Mouse (Mus musculus): ENCODE data around the gene B230307C23Rik. TPM values are rescaled to one million over a fixed set of nuclear protein-coding genes. Genes with fewer than 3 reads are reported as not detected.
"Not testable (repeated sequence)": the region's sequence is repeated elsewhere in the genome, so short reads cannot be mapped to it uniquely, and the experiment has no call there.

B230307C23Rik gene
- polyA plus RNA-seq, 1 experiment from 2014 or later: 22.8 TPM

DNA sequence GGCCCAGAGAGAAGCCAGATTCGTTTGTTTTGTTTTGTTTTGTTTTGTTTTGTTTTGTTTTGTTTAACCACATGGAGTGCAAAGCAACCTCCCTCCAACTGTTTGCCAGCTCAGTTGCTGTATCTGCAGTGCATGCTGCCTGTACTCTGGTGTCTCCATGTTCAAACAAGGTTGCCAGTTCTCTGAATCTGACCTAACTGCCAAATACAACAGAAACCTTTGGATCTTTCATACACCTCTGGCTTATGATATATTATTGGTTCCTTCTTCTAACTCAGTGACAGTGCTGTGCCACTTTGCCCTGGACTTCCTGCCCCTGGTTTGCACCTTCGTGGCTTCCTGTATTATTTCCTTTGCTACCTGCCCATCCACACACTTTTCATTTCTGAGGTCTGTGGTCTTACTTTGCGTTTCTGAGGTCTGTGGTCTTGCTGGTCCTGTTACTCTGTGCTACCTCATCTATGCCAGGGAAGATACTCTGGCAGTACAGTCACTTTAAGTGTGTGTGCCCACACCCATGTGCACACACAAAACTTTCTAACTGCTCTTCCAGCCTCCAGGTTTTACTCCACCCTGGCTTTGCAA lies 33.1 kb upstream of the B230307C23Rik start:
- no peaks in the 10 kb centered on the region for H3K9me3 ChIP-seq (ENCODE audit: control insufficient read depth)
- peaks cover 8% of the 10 kb centered on the region; the same call in 1 of the 2 replicates for H3K4me1 ChIP-seq (replicated peaks; ENCODE audit: control insufficient read depth, insufficient read depth, low read length)
- ATAC-seq: no peak
- no peak for TF ChIP-seq CTCF (IDR thresholded peaks at IDR 0.05; ENCODE audit: low read depth)
- H3K9ac ChIP-seq (ENCODE audit: low read depth, low read length): no peak overlapping the region
- no peaks in the 10 kb centered on the region for H3K27me3 ChIP-seq (replicated peaks; ENCODE audit: control insufficient read depth, insufficient read depth, low read length)
- H3K4me3 ChIP-seq (ENCODE audit: low read depth, low read length): no peak overlapping the region
- H3K4me2 ChIP-seq (replicated peaks; ENCODE audit: low read depth): no peak overlapping the region
- WGBS: 83% methylated on average over 3 of the region's 3 CpGs
- no peaks in the 10 kb centered on the region for H3K36me3 ChIP-seq (ENCODE audit: control insufficient read depth, insufficient read depth)
- H3K27ac ChIP-seq (ENCODE audit: low read depth, low read length): no peak overlapping the region

DNA sequence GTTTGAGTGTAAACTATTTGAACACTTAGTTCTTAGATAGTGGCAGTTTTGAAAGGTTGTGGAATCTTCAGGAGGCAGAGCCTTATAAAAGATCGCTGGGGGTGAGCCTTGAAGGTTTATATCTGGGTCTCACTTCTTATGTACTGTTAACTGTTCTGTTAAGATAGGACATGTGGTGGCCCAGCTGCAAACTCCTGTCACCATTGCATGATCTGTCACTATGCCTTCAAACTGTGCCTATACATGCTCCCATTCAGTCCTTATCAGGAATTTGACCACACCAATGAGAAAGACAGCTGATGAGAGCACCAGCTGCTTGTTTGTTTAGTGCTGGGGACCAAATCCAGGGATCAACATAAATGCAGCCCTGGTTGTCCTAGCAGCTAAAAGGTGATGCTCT lies 19.8 kb upstream of the B230307C23Rik start:
- Histone ChIP-seq H3K4me2 (replicated peaks; ENCODE audit: low read depth) (no peak overlapping the region), H3K27me3 (replicated peaks; ENCODE audit: control insufficient read depth, insufficient read depth, low read length) (no peaks in the 10 kb centered on the region), H3K4me1 (replicated peaks; ENCODE audit: control insufficient read depth, insufficient read depth, low read length) (no peaks in the 10 kb centered on the region), H3K36me3 (ENCODE audit: control insufficient read depth, insufficient read depth) (no peaks in the 10 kb centered on the region), H3K27ac (ENCODE audit: low read depth, low read length) (no peak overlapping the region), H3K9me3 (ENCODE audit: control insufficient read depth) (no peaks in the 10 kb centered on the region), H3K9ac (ENCODE audit: low read depth, low read length) (no peak overlapping the region), H3K4me3 (ENCODE audit: low read depth, low read length) (no peak overlapping the region)
- no peak for ATAC-seq
- 75% methylated on average over 1 of the region's 1 CpGs for WGBS
- no peak for TF ChIP-seq CTCF (IDR thresholded peaks at IDR 0.05; ENCODE audit: low read depth)

DNA sequence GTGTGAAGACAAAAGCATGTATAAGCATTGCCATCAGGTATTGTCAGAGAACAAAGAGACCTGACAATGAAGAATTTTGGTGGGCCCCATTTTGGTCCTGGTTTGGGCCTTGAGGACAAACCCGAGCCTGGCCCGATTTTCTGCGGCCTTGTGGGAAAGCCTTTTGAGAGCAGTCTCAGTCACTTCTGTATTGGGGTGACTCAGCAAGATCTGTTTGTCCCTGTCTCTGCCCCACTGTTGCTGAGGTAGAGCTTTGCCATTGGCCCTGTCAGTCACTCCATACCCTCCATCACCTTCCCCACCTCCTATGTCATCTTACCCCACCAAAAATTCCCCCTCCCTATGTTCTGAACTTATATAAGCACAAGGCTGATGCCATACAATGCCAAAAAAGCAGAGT lies 19.4 kb upstream of the B230307C23Rik start:
- Histone ChIP-seq H3K9ac (ENCODE audit: low read depth, low read length) (no peak overlapping the region), H3K27me3 (replicated peaks; ENCODE audit: control insufficient read depth, insufficient read depth, low read length) (no peaks in the 10 kb centered on the region), H3K4me3 (ENCODE audit: low read depth, low read length) (no peak overlapping the region), H3K9me3 (ENCODE audit: control insufficient read depth) (no peaks in the 10 kb centered on the region), H3K36me3 (ENCODE audit: control insufficient read depth, insufficient read depth) (no peaks in the 10 kb centered on the region), H3K27ac (ENCODE audit: low read depth, low read length) (no peak overlapping the region), H3K4me1 (replicated peaks; ENCODE audit: control insufficient read depth, insufficient read depth, low read length) (no peaks in the 10 kb centered on the region), H3K4me2 (replicated peaks; ENCODE audit: low read depth) (no peak overlapping the region)
- ATAC-seq: no peak
- TF ChIP-seq CTCF (IDR thresholded peaks at IDR 0.05; ENCODE audit: low read depth): no peak
- WGBS: 95% methylated on average over 3 of the region's 3 CpGs

GRCm38 (mm10) chr16:97981362-97981761 lies 15.8 kb upstream of the B230307C23Rik start:
- Histone ChIP-seq H3K36me3 (ENCODE audit: control insufficient read depth, insufficient read depth) (no peaks in the 10 kb centered on the region), H3K4me1 (replicated peaks; ENCODE audit: control insufficient read depth, insufficient read depth, low read length) (no peaks in the 10 kb centered on the region), H3K27me3 (replicated peaks; ENCODE audit: control insufficient read depth, insufficient read depth, low read length) (no peaks in the 10 kb centered on the region), H3K9me3 (ENCODE audit: control insufficient read depth) (no peaks in the 10 kb centered on the region), H3K4me2 (replicated peaks; ENCODE audit: low read depth) (no peak overlapping the region), H3K27ac (ENCODE audit: low read depth, low read length) (no peak overlapping the region), H3K4me3 (ENCODE audit: low read depth, low read length) (no peak overlapping the region), H3K9ac (ENCODE audit: low read depth, low read length) (no peak overlapping the region)
- no peak for ATAC-seq
- WGBS: 87% methylated on average over 1 of the region's 1 CpGs
- TF ChIP-seq CTCF (IDR thresholded peaks at IDR 0.05; ENCODE audit: low read depth): no peak

DNA sequence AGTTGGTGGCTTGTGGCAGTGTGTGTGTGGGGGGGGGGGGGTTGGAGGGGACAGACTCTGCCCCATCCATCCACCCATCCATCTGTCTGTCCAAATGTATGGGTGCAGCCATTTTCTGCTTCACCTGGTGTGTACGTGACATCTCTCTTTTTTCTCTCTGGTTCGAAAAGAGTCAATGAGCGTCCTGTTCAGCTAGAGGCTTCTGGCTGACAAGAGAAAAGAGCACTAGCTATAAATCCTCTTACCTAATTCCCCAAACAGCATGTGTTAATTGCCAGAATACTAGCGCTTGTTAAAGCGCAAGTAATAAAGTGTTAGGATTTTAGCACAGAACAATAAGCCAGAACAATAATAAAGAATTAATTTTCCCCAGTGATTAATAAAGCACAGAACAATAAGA lies 12.5 kb upstream of the B230307C23Rik start:
- Histone ChIP-seq H3K36me3 (ENCODE audit: control insufficient read depth, insufficient read depth) (no peaks in the 10 kb centered on the region), H3K4me3 (ENCODE audit: low read depth, low read length) (no peak overlapping the region), H3K4me1 (replicated peaks; ENCODE audit: control insufficient read depth, insufficient read depth, low read length) (no peaks in the 10 kb centered on the region), H3K4me2 (replicated peaks; ENCODE audit: low read depth) (no peak overlapping the region), H3K27me3 (replicated peaks; ENCODE audit: control insufficient read depth, insufficient read depth, low read length) (no peaks in the 10 kb centered on the region), H3K9me3 (ENCODE audit: control insufficient read depth) (no peaks in the 10 kb centered on the region), H3K27ac (ENCODE audit: low read depth, low read length) (no peak overlapping the region), H3K9ac (ENCODE audit: low read depth, low read length) (no peak overlapping the region)
- no peak for ATAC-seq
- TF ChIP-seq CTCF (IDR thresholded peaks at IDR 0.05; ENCODE audit: low read depth): no peak
- WGBS: 80% methylated on average over 5 of the region's 5 CpGs

GRCm38 (mm10) chr16:97991517-97991916 lies 5.6 kb upstream of the B230307C23Rik start:
- H3K9me3 ChIP-seq (ENCODE audit: control insufficient read depth): no peaks in the 10 kb centered on the region
- no peaks in the 10 kb centered on the region for H3K36me3 ChIP-seq (ENCODE audit: control insufficient read depth, insufficient read depth)
- no peaks in the 10 kb centered on the region for H3K4me1 ChIP-seq (replicated peaks; ENCODE audit: control insufficient read depth, insufficient read depth, low read length)
- no peak overlapping the region for H3K4me2 ChIP-seq (replicated peaks; ENCODE audit: low read depth)
- no peak overlapping the region for H3K4me3 ChIP-seq (ENCODE audit: low read depth, low read length)
- no peak for ATAC-seq
- H3K27ac ChIP-seq (ENCODE audit: low read depth, low read length): no peak overlapping the region
- no peaks in the 10 kb centered on the region for H3K27me3 ChIP-seq (replicated peaks; ENCODE audit: control insufficient read depth, insufficient read depth, low read length)
- no peak overlapping the region for H3K9ac ChIP-seq (ENCODE audit: low read depth, low read length)
- 84% methylated on average over 2 of the region's 2 CpGs for WGBS
- TF ChIP-seq CTCF (IDR thresholded peaks at IDR 0.05; ENCODE audit: low read depth): no peak

GRCm38 (mm10) chr16:97992477-97992876 lies 4.6 kb upstream of the B230307C23Rik start:
- ATAC-seq: not testable (repeated sequence)
- 82% methylated on average over 3 of the region's 3 CpGs for WGBS

More at GRCm38 (mm10) chr16:97992477-97992876, 4.6 kb upstream of the B230307C23Rik start:
- H3K27ac ChIP-seq (ENCODE audit: low read depth, low read length); H3K9ac ChIP-seq (ENCODE audit: low read depth, low read length); H3K4me2 ChIP-seq (replicated peaks; ENCODE audit: low read depth); H3K36me3 ChIP-seq (ENCODE audit: control insufficient read depth, insufficient read depth); H3K9me3 ChIP-seq (ENCODE audit: control insufficient read depth); H3K4me3 ChIP-seq (ENCODE audit: low read depth, low read length); H3K4me1 ChIP-seq (replicated peaks; ENCODE audit: control insufficient read depth, insufficient read depth, low read length); H3K27me3 ChIP-seq (replicated peaks; ENCODE audit: control insufficient read depth, insufficient read depth, low read length): not testable (repeated sequence)

Measured in intestine, postnatal 0 days (tissue).